Mouse (Mus musculus) cortical plate, adult 2 months (tissue): Measurements from ENCODE around the gene Tpm1.

ENCODE experiments used
- CTCF ChIP-seq: fragments of 200-500 bp; IDR thresholded peaks from 2 replicates; pipeline ENCODE4 v1.5.1; 2011; ENCODE audit warnings: mild to moderate bottlenecking, control low read depth, low read length; ENCODE audit not compliant: insufficient read depth; ENCODE audit errors: extremely low read depth
- POLR2A ChIP-seq: fragments of 200-500 bp; IDR thresholded peaks from 2 replicates; pipeline ENCODE4 v1.6.1; 2011; ENCODE audit warnings: mild to moderate bottlenecking, low read length, control low read depth; ENCODE audit not compliant: insufficient read depth; ENCODE audit errors: extremely low read depth

DNA sequence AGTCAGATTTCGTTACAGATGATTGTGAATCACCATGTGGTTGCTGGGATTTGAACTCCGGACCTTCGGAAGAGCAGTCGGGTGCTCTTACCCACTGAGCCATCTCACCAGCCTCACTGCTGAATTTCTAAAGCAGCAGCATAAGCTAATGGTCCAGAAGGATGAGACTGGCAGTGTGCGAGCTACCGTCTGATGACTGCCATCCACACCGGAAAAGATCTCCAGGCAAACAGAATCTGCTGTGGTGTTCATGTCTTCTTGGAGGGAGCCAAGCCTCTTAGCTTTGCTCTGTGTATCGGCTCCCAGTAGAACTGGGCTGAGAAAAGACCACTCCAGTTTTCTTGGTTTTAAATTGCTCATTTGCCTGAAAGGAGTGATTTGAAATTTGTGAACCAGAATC, 49.5 kb downstream of the Tpm1 start:
- TF ChIP-seq POLR2A, result no peak
- no peak for TF ChIP-seq CTCF
